9 mouse cellular contexts compared by ENCODE assay signal in genomic region chr7:59230304-59230703, GRCm38 (mm10). TPM values are rescaled to one million over a fixed set of nuclear protein-coding genes. Genes with fewer than 3 reads are reported as not detected.
DNase-seq lines count a peak whose midpoint lies in the region; ATAC-seq and TF ChIP-seq lines count a peak whose summit lies in the region.
"Had no signal": no experiment of that assay in that cellular context is flagged by ENCODE, and none has a peak within 500 bp of the region (broad histone marks: within the 10 kb centered on the region; RNA-seq: fewer than 3 reads in every experiment).

No protein-coding gene starts in this region.

- H3K4me3 ChIP-seq in heart, adult 2 months, result peak overlapping the region; percentile 86
- H3K4me3 ChIP-seq in C2C12 (ENCODE audit: insufficient read depth, poor library complexity, severe bottlenecking), result peak overlapping the region; percentile 71
- peak overlapping the region; percentile 87 for H3K4me3 ChIP-seq in forebrain, embryonic 16.5 days (replicated peaks; ENCODE audit: low read length)
- H3K4me3 ChIP-seq in liver, embryonic 15.5 days (replicated peaks), result peak overlapping the region; percentile 97

- peaks cover 16% of the 10 kb centered on the region for H3K36me3 ChIP-seq in heart, adult 2 months (ENCODE audit: control insufficient read depth, insufficient read depth, low read length)
- H3K36me3 ChIP-seq in C2C12 (ENCODE audit: control insufficient read depth, insufficient read depth), result no peaks in the 10 kb centered on the region
- H3K36me3 ChIP-seq in forebrain, embryonic 16.5 days (ENCODE audit: control insufficient read depth, insufficient read depth), result no peaks in the 10 kb centered on the region
- no peaks in the 10 kb centered on the region for H3K36me3 ChIP-seq in liver, embryonic 15.5 days (replicated peaks)

- H3K79me3 ChIP-seq in C2C12 (ENCODE audit: low read depth), result peaks cover 58% of the 10 kb centered on the region

- H3K9ac ChIP-seq in heart, adult 2 months (ENCODE audit: low read depth, low read length), result no peak overlapping the region
- H3K9ac ChIP-seq in forebrain, embryonic 16.5 days (replicated peaks; ENCODE audit: low read depth, low read length), result 0 out of 2 replicates have a peak overlapping the region, but pooled peaks have one; percentile 35
- peak overlapping the region; percentile 45 for H3K9ac ChIP-seq in liver, embryonic 15.5 days

- H3K27ac ChIP-seq in heart, adult 2 months, result peak overlapping the region; percentile 96
- H3K27ac ChIP-seq in forebrain, embryonic 16.5 days (ENCODE audit: low read length), result no peak overlapping the region
- H3K27ac ChIP-seq in liver, embryonic 15.5 days (replicated peaks), result no peak overlapping the region

- intact Hi-C loops in heart, adult 2 months (cut with DNase I), result no loop called here
- intact Hi-C loops in heart, postnatal 14 days (cut with DNase I), result no loop called here

- H3K79me2 ChIP-seq in heart, adult 2 months (replicated peaks; ENCODE audit: control insufficient read depth, insufficient read depth, low read length), result no peaks in the 10 kb centered on the region; the same call in 1 of the 2 replicates
- peaks cover 68% of the 10 kb centered on the region for H3K79me2 ChIP-seq in C2C12 (ENCODE audit: control insufficient read depth, insufficient read depth)

- H3K9me3 ChIP-seq in forebrain, embryonic 16.5 days (ENCODE audit: control insufficient read depth, low read length), result no peaks in the 10 kb centered on the region
- H3K9me3 ChIP-seq in liver, embryonic 15.5 days (replicated peaks), result no peaks in the 10 kb centered on the region

- TF ChIP-seq CTCF in heart, adult 2 months (IDR thresholded peaks at IDR 0.05), result no peak
- TF ChIP-seq CTCF in C2C12 (IDR thresholded peaks at IDR 0.05; ENCODE audit: control insufficient read depth, insufficient read depth, insufficient read length), result no peak

- no peak for DNase-seq in heart, adult 2 months
- no peak for DNase-seq in heart, postnatal 14 days
- no peak for DNase-seq in thymus, postnatal 10 days (ENCODE audit: low spot score in 2 of 2)
- DNase-seq in embryo, embryonic 10 days (ENCODE audit: low spot score), result no peak
- no peak for DNase-seq in right cerebral cortex, adult 2 months (ENCODE audit: low spot score in 2 of 2)
- DNase-seq: cerebellum, postnatal 10 days had no signal

- H3K4me1 ChIP-seq in heart, adult 2 months (ENCODE audit: control insufficient read depth, insufficient read depth, low read length), result peaks cover 5% of the 10 kb centered on the region
- peaks cover 12% of the 10 kb centered on the region for H3K4me1 ChIP-seq in forebrain, embryonic 16.5 days (replicated peaks; ENCODE audit: control insufficient read depth, insufficient read depth, low read length)
- H3K4me1 ChIP-seq in liver, embryonic 15.5 days (replicated peaks), result peaks cover 23% of the 10 kb centered on the region

- peak overlapping the region; percentile 54 for H3K4me2 ChIP-seq in forebrain, embryonic 16.5 days (ENCODE audit: low read length)
- H3K4me2 ChIP-seq in liver, embryonic 15.5 days, result peak overlapping the region; percentile 75

- no peaks in the 10 kb centered on the region for H3K27me3 ChIP-seq in heart, adult 2 months (ENCODE audit: control insufficient read depth, insufficient read depth, low read length)
- H3K27me3 ChIP-seq in C2C12 (ENCODE audit: control insufficient read depth, insufficient read depth, insufficient read length), result no peaks in the 10 kb centered on the region
- no peaks in the 10 kb centered on the region for H3K27me3 ChIP-seq in forebrain, embryonic 16.5 days (replicated peaks; ENCODE audit: control insufficient read depth, insufficient read depth, low read length)
- no peaks in the 10 kb centered on the region for H3K27me3 ChIP-seq in liver, embryonic 15.5 days

- no peak for ATAC-seq in forebrain, embryonic 16.5 days
- no peak for ATAC-seq in liver, embryonic 15.5 days (ENCODE audit: insufficient read depth)

- no peak for TF ChIP-seq POLR2A in heart, adult 2 months (IDR thresholded peaks at IDR 0.05; ENCODE audit: insufficient read depth, low read depth, low read length)

- no peak for TF ChIP-seq EP300 in heart, adult 2 months (IDR thresholded peaks at IDR 0.05; ENCODE audit: insufficient read depth, low read depth, low read length)

- H3ac ChIP-seq in C2C12 (ENCODE audit: control insufficient read depth, insufficient read length, low read depth), result no peak overlapping the region

- WGBS in heart, adult 2 months, result 23% methylated on average over 4 of the region's 4 CpGs
- WGBS in forebrain, embryonic 16.5 days, result 42% methylated on average over 4 of the region's 4 CpGs
- 17% methylated on average over 4 of the region's 4 CpGs for WGBS in liver, embryonic 15.5 days (ENCODE audit: insufficient replicate concordance)

TF ChIP-seq in C2C12, 6 proteins besides CTCF, POLR2A, EP300 and RAD21:
- TF ChIP-seq FOSL1 (IDR thresholded peaks at IDR 0.05; ENCODE audit: insufficient read depth, low read length, poor library complexity, severe bottlenecking) (no peak), MAX (IDR thresholded peaks at IDR 0.05) (no peak), MYOD1 (IDR thresholded peaks at IDR 0.05; ENCODE audit: control insufficient read depth, insufficient read length, low read depth) (no peak), USF1 (IDR thresholded peaks at IDR 0.05; ENCODE audit: low read depth) (no peak), CEBPB (IDR thresholded peaks at IDR 0.05; ENCODE audit: low read depth) (no peak)

RNA-seq across cellular contexts. Expression of gene Ube3a, which starts 1.8 kb away (rescaled TPM):
- total RNA-seq in heart, adult 2 months (2021), result 100 to 1,000 TPM; 128 to 136 TPM
- polyA plus RNA-seq in heart, adult 2 months (2012; rRNA removed), result 27.3 and 38.4 TPM in 2 replicates
- total RNA-seq in heart, postnatal 14 days (2021), result 100 to 1,000 TPM; 128 to 133 TPM
- 8.1 TPM for polyA plus RNA-seq in C2C12 (2012; fragmentation: generic; extraction: Trizol)
- polyA plus RNA-seq in forebrain, embryonic 16.5 days (2015; fragmentation: Nextera tagmentation; extraction: Ambion mirVana), result 166 and 190 TPM in 2 replicates
- 51.3 and 52.5 TPM in 2 replicates for polyA plus RNA-seq in liver, embryonic 15.5 days (2015; fragmentation: Nextera tagmentation; extraction: Ambion mirVana)
